Mouse (Mus musculus) embryo, embryonic 10 days (tissue): ENCODE results near the gene Setmar.

Experiments
- DNase-seq: peaks from one replicate; pipeline ENCODE4 v3.0.0-alpha.2; 2015; ENCODE audit warnings: low spot score

Gene Setmar

DNA sequence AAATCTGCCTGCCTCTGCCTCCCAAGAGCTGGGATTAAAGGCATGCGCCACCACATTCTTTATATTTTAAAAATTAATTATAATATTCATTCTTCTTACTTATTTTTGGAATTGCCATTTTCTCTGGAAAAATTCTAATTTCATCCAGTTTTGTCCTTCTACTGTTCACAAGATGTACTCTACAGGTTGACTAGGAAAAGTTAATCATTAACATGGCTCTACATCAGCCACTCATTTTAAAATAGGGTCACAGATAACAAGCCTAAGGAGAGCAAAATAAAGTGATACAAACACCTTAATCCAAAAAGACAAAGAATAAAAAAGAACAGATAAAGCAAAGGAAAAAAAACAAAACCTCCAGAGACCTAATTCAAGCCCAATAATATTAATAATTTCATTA is 50.1 kb downstream of the Setmar start:
- DNase-seq: no peak

GRCm38 (mm10) chr6:108117881-108118280 is 53.0 kb downstream of the Setmar start:
- no peak for DNase-seq

GRCm38 (mm10) chr6:108125474-108125873 is 60.6 kb downstream of the Setmar start:
- no peak for DNase-seq

- no peak for DNase-seq
These were observed 61.8 kb downstream of the Setmar start for GRCm38 (mm10) chr6:108126631-108127030.
